Mouse (Mus musculus): ENCODE measurements around the gene Cdc42.

- TF ChIP-seq CTCF (IDR thresholded peaks at IDR 0.05; ENCODE audit: borderline replicate concordance, insufficient read depth, low read depth, low read length) (no peak), POLR2A (IDR thresholded peaks at IDR 0.05; ENCODE audit: borderline replicate concordance, insufficient read depth, low read length) (no peak)
Measured at GRCm38 (mm10) chr4:137356674-137357510, 628 bp downstream of the Cdc42 start.
